In the genomic region with DNA sequence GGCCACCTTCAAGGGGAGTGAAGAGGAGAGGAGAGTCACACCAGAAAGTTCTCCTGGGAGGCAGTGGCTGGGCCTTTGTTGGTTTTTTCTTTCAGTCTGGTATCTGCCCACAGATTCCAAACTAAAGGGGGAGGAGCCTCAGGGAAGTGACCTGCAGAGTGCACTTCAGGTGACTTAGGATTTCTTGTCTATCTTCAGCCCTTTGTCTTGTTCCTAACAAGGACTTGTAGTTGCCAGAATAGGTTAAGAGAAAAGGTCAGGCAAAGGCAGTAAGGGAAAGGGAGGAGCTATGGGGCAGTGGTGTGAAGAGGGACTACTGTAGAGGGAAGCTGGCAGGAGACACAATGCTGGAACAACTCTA, we compare ENCODE assay signal across 9 mouse cellular contexts. TPM values are rescaled to one million over a fixed set of nuclear protein-coding genes. Genes with fewer than 3 reads are reported as not detected.
DNase-seq lines count a peak whose midpoint lies in the region; ATAC-seq and TF ChIP-seq lines count a peak whose summit lies in the region.
"Had no signal": no experiment of that assay in that cellular context is flagged by ENCODE, and none has a peak within 500 bp of the region (broad histone marks: within the 10 kb centered on the region; RNA-seq: fewer than 3 reads in every experiment).

No protein-coding gene starts in this region.

- no peak for TF ChIP-seq EP300 in ES-Bruce4 (IDR thresholded peaks at IDR 0.05; ENCODE audit: insufficient read depth, low read depth, low read length)

- peaks cover 23% of the 10 kb centered on the region for H3K4me1 ChIP-seq in heart, embryonic 10.5 days
- H3K4me1 ChIP-seq in kidney, embryonic 16.5 days (ENCODE audit: insufficient read depth, low read length), result peaks cover 24% of the 10 kb centered on the region
- H3K4me1 ChIP-seq in ES-Bruce4 (ENCODE audit: control insufficient read depth, insufficient read depth, low read length), result peaks cover 2% of the 10 kb centered on the region
- H3K4me1 ChIP-seq in embryonic fibroblast, embryonic 13.5 days (ENCODE audit: control insufficient read depth, insufficient read depth, low read length), result peaks cover 14% of the 10 kb centered on the region

- H3K27me3 ChIP-seq in heart, embryonic 10.5 days (ENCODE audit: insufficient read depth, poor library complexity, severe bottlenecking), result no peaks in the 10 kb centered on the region
- no peaks in the 10 kb centered on the region for H3K27me3 ChIP-seq in kidney, embryonic 16.5 days (ENCODE audit: insufficient read depth, low read length)
- no peaks in the 10 kb centered on the region for H3K27me3 ChIP-seq in ES-Bruce4 (ENCODE audit: control insufficient read depth, insufficient read depth, low read length, poor library complexity, severe bottlenecking)
- H3K27me3 ChIP-seq: forebrain, embryonic 13.5 days had no signal

- no peak for TF ChIP-seq CTCF in ES-Bruce4 (IDR thresholded peaks at IDR 0.05; ENCODE audit: low read depth, low read length)
- no peak for TF ChIP-seq CTCF in embryonic fibroblast, embryonic 13.5 days (IDR thresholded peaks at IDR 0.05; ENCODE audit: borderline replicate concordance, insufficient read depth, low read length)

- TF ChIP-seq POLR2A in ES-Bruce4 (IDR thresholded peaks at IDR 0.05; ENCODE audit: insufficient read depth, low read length), result no peak
- no peak for TF ChIP-seq POLR2A in embryonic fibroblast, embryonic 13.5 days (IDR thresholded peaks at IDR 0.05; ENCODE audit: low read depth, low read length)

- ATAC-seq in kidney, embryonic 16.5 days (ENCODE audit: low FRiP score, low TSS enrichment), result no peak

- no peak overlapping the region for H3K4me3 ChIP-seq in heart, embryonic 10.5 days
- H3K4me3 ChIP-seq in kidney, embryonic 16.5 days (ENCODE audit: low read length), result no peak overlapping the region
- peak overlapping the region; percentile 43; the same call in 1 of the 2 replicates for H3K4me3 ChIP-seq in ES-Bruce4 (ENCODE audit: low read depth, low read length)
- H3K4me3 ChIP-seq in embryonic fibroblast, embryonic 13.5 days (ENCODE audit: insufficient read depth, low read length), result no peak overlapping the region
- H3K4me3 ChIP-seq: forebrain, embryonic 13.5 days had no signal

- peak overlapping the region; percentile 80 for H3K27ac ChIP-seq in heart, embryonic 10.5 days
- H3K27ac ChIP-seq in kidney, embryonic 16.5 days (ENCODE audit: low read length), result peak overlapping the region; percentile 27; the same call in 1 of the 2 replicates
- peak overlapping the region; percentile 98 for H3K27ac ChIP-seq in ES-Bruce4 (ENCODE audit: insufficient read depth, low read length)
- H3K27ac ChIP-seq in embryonic fibroblast, embryonic 13.5 days (ENCODE audit: insufficient read depth, low read length), result peak overlapping the region; percentile 50; the same call in 1 of the 2 replicates
- H3K27ac ChIP-seq: forebrain, embryonic 13.5 days had no signal

- 0 out of 2 replicates have a peak overlapping the region, but pooled peaks have one; percentile 44 for H3K9ac ChIP-seq in kidney, embryonic 16.5 days (replicated peaks; ENCODE audit: low read length)
- peak overlapping the region; percentile 63 for H3K9ac ChIP-seq in ES-Bruce4 (ENCODE audit: low read depth, poor library complexity, severe bottlenecking)
- H3K9ac ChIP-seq: forebrain, embryonic 13.5 days had no signal

- no peak overlapping the region for H3K4me2 ChIP-seq in kidney, embryonic 16.5 days (replicated peaks; ENCODE audit: low read depth, low read length)
- H3K4me2 ChIP-seq: forebrain, embryonic 13.5 days had no signal

- intact Hi-C loops in heart, postnatal 14 days (cut with DNase I), result loop anchor here (5.0 kb wide), 2 partner anchors 59 to 164 kb away; partner anchors contain the start of genes Limk2 and Selenom

- no peaks in the 10 kb centered on the region for H3K9me3 ChIP-seq in heart, embryonic 10.5 days
- no peaks in the 10 kb centered on the region for H3K9me3 ChIP-seq in kidney, embryonic 16.5 days (ENCODE audit: low read length)
- H3K9me3 ChIP-seq in ES-Bruce4 (replicated peaks; ENCODE audit: control insufficient read depth, insufficient read depth, low read length, poor library complexity, severe bottlenecking), result no peaks in the 10 kb centered on the region
- H3K9me3 ChIP-seq: forebrain, embryonic 13.5 days had no signal

- H3K36me3 ChIP-seq in heart, embryonic 10.5 days, result peaks cover 73% of the 10 kb centered on the region
- peaks cover 40% of the 10 kb centered on the region for H3K36me3 ChIP-seq in kidney, embryonic 16.5 days (ENCODE audit: insufficient read depth, low read length)
- H3K36me3 ChIP-seq in ES-Bruce4 (ENCODE audit: control insufficient read depth, insufficient read depth, low read length, poor library complexity, severe bottlenecking), result peaks cover 34% of the 10 kb centered on the region

- no peak for DNase-seq in heart, embryonic 10.5 days (ENCODE audit: low spot score)
- no peak for DNase-seq in heart, postnatal 14 days
- DNase-seq in kidney, postnatal 36 days, result no peak
- DNase-seq in adipocyte (ENCODE audit: low spot score), result no peak
- no peak for DNase-seq in spleen, adult 18-20 months

RNA-seq across cellular contexts. Expression of gene Pik3ip1, which starts 17.6 kb away (rescaled TPM):
- polyA plus RNA-seq in heart, embryonic 10.5 days (2016; fragmentation: Nextera tagmentation; extraction: Ambion mirVana), result 7.9 and 9.5 TPM in 2 replicates
- 10 to 100 TPM; 34.0 to 39.8 TPM for total RNA-seq in heart, postnatal 14 days (2021)
- polyA plus RNA-seq in kidney, embryonic 16.5 days (2015; fragmentation: Nextera tagmentation; extraction: Ambion mirVana), result 10.5 and 12.5 TPM in 2 replicates
- 17.0 TPM in 2 replicates for polyA plus RNA-seq in ES-Bruce4 (2011; ENCODE audit: insufficient read depth, insufficient read length, low read depth, missing spikeins)
- polyA plus RNA-seq in embryonic fibroblast, embryonic 13.5 days (2011; ENCODE audit: insufficient read length, low read depth, missing spikeins), result 21.1 and 22.8 TPM in 2 replicates

RNA-seq across cellular contexts. Expression of gene Patz1, which starts 59.1 kb away (rescaled TPM):
- 32.0 and 49.1 TPM in 2 replicates for polyA plus RNA-seq in heart, embryonic 10.5 days (2016; fragmentation: Nextera tagmentation; extraction: Ambion mirVana)
- total RNA-seq in heart, postnatal 14 days (2021), result 10 to 100 TPM; 26.6 to 30.4 TPM
- 49.5 and 57.0 TPM in 2 replicates for polyA plus RNA-seq in kidney, embryonic 16.5 days (2015; fragmentation: Nextera tagmentation; extraction: Ambion mirVana)
- polyA plus RNA-seq in ES-Bruce4 (2011; ENCODE audit: insufficient read depth, insufficient read length, low read depth, missing spikeins), result 55.6 and 62.5 TPM in 2 replicates
- 23.4 and 26.5 TPM in 2 replicates for polyA plus RNA-seq in embryonic fibroblast, embryonic 13.5 days (2011; ENCODE audit: insufficient read length, low read depth, missing spikeins)

Comparison
In these comparisons a context has a peak if more than half of its experiments do, and no peak if none do; other contexts are left out.
1. H3K27ac ChIP-seq: peak in every context shown above with its lines; median percentile 98 in ES-Bruce4; 80 in heart, embryonic 10.5 days; 50 in embryonic fibroblast, embryonic 13.5 days; 27 in kidney, embryonic 16.5 days.